Mouse (Mus musculus): ENCODE measurements around the gene Sinhcaf. TPM values are rescaled to one million over a fixed set of nuclear protein-coding genes. Genes with fewer than 3 reads are reported as not detected.
A peak's percentile ranks its signal among the peaks of the same experiment; 100 is the strongest.

The Sinhcaf gene
- total RNA-seq, 2 experiments from 2014 or later: 2.3 to 4.3 TPM

DNA sequence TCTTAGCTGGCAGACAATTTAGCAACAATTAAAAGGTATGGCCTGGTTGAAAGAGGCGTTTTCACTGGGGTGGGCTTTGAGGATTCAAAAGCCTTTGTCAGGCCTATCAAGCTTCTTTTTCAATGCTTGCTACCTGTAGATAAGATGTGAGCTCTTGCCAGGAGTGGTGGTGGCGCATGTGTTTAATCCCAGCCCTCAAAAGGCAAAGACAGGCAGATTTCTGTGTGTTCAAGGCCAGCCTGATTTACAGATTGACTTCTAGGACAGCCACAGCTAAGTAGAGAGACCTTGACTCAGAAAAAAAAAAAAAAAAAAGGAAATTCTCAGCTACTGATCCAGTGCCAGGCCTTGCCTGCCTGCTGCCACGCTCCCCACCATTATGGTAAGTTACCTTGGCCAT lies 43.5 kb downstream of the Sinhcaf start:
- DNase-seq (ENCODE audit: low spot score in 2 of 2): no peak
- intact Hi-C loops (cut with DNase I): no loop called here

DNA sequence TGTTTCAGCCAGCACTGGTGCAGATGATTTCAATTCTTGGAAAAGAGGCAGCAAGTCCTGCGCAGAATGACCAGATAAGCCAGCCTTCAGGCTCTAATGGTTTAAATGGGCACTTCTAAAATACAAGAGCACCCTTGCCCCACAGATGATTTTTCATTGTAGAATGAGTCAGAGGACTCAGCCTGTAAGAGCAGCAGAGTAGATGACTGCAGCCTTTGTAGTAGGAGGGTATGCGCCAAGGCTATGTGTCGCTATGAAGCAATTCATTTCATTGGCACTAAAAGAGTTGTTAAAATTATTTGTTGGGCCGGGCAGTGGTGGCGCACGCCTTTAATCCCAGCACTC lies 49.8 kb downstream of the Sinhcaf start:
- intact Hi-C loops (cut with DNase I): no loop called here
- no peak for DNase-seq (ENCODE audit: low spot score in 2 of 2)

DNA sequence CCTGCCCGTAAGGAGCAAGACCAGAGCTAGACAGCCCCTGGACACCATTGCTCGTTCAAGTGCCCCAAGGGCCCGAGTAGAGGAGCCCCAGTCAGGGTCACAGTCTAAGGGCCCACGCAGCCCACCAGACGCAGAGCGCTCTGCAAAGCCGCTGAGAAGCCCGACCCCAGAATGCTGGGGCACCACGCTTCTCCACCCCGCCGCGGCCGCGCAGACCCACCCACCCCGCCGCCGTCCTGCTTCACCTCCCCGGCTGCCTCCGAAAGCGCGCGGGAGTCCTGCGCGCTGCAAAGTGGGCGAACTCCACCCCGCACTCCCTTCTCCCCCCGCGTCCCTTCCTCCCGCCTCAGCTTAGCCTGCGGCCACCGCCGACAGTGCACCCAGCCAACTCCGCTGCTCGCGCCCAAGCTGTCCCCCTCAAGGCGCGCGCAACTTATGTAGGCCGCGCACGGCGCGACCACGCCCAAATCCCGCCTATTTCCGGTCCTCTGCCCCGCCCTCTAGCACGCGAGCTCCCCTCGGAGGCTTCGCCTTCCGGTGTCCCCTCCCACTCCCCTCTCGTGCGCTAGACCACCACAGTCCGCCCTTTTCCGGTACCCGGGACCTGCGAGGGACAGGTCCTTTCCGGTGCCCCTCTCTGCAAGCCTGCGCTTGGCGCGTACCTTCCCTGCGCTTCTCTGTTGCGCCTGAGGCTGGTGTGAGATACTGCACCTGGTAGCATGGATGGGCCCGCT lies 50.3 kb downstream of the Sinhcaf start, which contains the start of gene Caprin2:
TSS of gene Caprin2 (minus strand) at position 465 of the 734 bp plus-strand sequence.
- intact Hi-C loops (cut with DNase I): no loop called here
- peak; percentile 90 to 91 for DNase-seq (ENCODE audit: low spot score in 2 of 2)

DNA sequence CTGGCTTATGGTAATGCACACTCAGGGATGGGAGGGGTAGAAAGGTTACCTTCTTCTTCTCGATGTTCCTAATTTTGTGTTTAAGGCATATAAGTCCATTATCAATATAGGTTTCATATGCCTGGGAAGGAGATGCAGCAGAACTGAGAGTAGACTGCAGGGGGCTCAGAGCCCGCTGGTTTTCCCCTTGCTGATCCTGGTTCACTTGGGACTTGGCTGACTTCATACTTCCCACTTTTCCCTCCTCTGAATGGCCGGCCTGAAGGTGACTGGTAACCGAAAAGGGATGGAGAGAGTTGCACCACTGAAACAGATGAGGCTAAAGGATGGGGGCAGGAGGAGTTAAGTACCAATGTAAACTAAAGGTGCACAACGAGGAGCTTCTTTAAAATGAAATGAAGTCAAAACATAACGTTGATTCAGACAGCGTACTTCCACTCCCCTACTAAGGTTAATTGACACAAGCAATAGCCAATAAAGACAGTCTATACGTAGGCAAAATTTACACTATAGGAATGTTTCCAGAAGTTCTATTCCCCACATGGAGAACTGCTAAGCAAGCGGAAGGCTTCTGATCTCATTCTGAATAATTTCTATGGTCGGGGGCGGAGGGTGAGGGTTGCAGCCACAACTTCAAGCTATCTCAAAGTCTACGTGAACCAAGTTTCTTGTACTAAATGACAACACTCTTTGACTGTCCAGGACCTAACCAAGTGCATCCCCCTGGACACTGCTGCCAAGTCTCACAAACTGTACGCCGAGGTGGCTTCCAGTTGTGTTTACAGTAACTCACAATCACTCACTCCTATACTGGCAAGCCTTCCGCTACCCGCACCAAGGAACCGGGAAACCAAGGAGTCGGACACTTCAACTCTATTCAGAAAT lies 51.1 kb downstream of the Sinhcaf start:
- peak in 1 of 2 experiments; percentile 5 for DNase-seq (ENCODE audit: low spot score in 2 of 2)
- intact Hi-C loops (cut with DNase I): no loop called here

DNA sequence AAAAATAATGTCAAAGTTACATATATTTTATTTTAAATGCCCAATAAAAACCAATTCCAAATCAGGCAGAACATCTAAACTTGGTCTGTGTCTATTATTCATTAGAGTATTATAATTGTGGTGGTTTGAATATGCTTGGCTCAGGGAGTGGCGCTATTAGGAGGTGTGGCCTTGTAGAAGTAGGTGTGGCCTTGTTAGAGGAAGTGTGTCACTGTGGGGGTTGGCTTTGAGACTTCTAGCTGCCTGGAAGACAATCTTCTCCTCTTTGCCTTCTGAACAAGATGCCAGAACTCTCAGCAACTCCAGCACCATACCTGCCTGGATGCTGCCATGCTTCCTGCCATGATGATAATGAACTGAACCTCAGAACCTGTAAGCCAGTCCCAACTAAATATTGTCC lies 72.4 kb downstream of the Sinhcaf start:
- no peak for DNase-seq (ENCODE audit: low spot score in 2 of 2)
- intact Hi-C loops (cut with DNase I): no loop called here

Other genes with a start within 250 kb of the Sinhcaf start
- gene Ipo8, start 115.0 kb downstream of the Sinhcaf start, total RNA-seq (2021): 10 to 100 TPM; 30.6 to 32.1 TPM
- gene Caprin2, start 50.2 kb downstream of the Sinhcaf start, total RNA-seq (2021): 1 to 10 TPM; 6.6 to 7.1 TPM
- gene Dennd5b, start 155.2 kb upstream of the Sinhcaf start, total RNA-seq (2021): 10 to 100 TPM; 52.9 to 59.1 TPM
- gene Gm10203, start 183.7 kb upstream of the Sinhcaf start, total RNA-seq (2021): not detected
- 1 to 10 TPM; 1.8 to 2.1 TPM for gene Etfbkmt, start 193.4 kb upstream of the Sinhcaf start, total RNA-seq (2021)
- gene Amn1, start 242.2 kb upstream of the Sinhcaf start, total RNA-seq (2021): 10 to 100 TPM; 34.1 to 36.0 TPM

Measured in left cerebral cortex, postnatal 14 days (tissue).